Mouse (Mus musculus): ENCODE results near the gene Nxn. TPM values are rescaled to one million over a fixed set of nuclear protein-coding genes. Genes with fewer than 3 reads are reported as not detected.
A peak's percentile ranks its signal among the peaks of the same experiment; 100 is the strongest.

The Nxn gene
- total RNA-seq, 2 experiments from 2014 or later = 11.6 to 12.2 TPM

- no peak for TF ChIP-seq CTCF (conservative IDR thresholded peaks at IDR 0.05)
- Histone ChIP-seq H3K27ac (peak overlapping the region; percentile 72; the same call in 1 of the 2 replicates), H3K4me3 (peak overlapping the region; percentile 70)
- no peak for DNase-seq (ENCODE audit: low spot score in 2 of 2)
These were observed 1.2 kb downstream of the Nxn start for GRCm38 (mm10) chr11:76397650-76398311.

DNA sequence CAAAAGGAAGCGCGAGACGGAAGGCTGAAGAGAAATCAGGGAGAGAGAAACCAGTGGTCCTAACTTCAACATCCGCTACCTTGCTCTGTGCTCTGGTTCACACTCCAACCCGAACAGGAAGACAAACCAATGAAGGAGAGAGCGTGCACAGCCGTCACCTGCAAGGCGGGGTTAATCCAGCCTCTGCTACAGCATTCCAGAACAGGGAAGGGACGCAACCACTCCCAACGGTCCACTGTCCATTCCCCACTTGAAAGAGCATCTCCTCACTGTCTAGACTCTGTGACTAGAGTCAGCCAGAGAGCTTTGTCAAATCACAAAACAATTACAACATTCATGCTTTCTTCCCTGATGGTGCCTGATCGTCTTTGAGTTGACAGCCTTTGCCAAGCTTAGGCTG, 5.9 kb downstream of the Nxn start:
- DNase-seq (ENCODE audit: low spot score in 2 of 2) = no peak
- H3K4me3 ChIP-seq = no peak overlapping the region

DNA sequence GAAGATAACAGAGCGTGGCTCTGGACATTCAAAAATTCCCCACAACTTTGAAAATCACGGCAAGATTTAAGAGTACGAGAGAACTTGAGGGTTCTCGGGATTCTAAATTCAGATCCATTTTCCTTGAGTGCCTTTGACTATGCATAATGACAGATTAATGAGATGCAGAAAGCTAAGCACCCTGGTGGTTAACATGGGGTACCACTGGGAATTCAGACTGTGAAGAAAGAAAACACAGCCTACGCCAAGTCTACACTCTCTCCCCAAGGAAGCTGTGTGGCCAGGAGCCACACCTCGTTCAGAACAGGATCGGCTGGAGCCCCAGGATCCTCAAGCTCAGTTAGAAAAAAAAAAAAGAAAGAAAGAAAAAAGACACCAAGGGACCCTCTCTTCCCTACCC, 6.4 kb downstream of the Nxn start:
- TF ChIP-seq CTCF (conservative IDR thresholded peaks at IDR 0.05) = peak; percentile 59

More for the DNA sequence above, 5.9 kb downstream of the Nxn start:
- no peak for TF ChIP-seq CTCF (conservative IDR thresholded peaks at IDR 0.05)
- H3K27ac ChIP-seq = no peak overlapping the region

GRCm38 (mm10) chr11:76388711-76389110, 10.2 kb downstream of the Nxn start:
- TF ChIP-seq CTCF (conservative IDR thresholded peaks at IDR 0.05) = no peak
- H3K27ac ChIP-seq = no peak overlapping the region
- no peak for DNase-seq (ENCODE audit: low spot score in 2 of 2)
- no peak overlapping the region for H3K4me3 ChIP-seq

More for the DNA sequence above, 6.4 kb downstream of the Nxn start:
- DNase-seq (ENCODE audit: low spot score in 2 of 2) = no peak
- H3K4me3 ChIP-seq = no peak overlapping the region
- no peak overlapping the region for H3K27ac ChIP-seq

DNA sequence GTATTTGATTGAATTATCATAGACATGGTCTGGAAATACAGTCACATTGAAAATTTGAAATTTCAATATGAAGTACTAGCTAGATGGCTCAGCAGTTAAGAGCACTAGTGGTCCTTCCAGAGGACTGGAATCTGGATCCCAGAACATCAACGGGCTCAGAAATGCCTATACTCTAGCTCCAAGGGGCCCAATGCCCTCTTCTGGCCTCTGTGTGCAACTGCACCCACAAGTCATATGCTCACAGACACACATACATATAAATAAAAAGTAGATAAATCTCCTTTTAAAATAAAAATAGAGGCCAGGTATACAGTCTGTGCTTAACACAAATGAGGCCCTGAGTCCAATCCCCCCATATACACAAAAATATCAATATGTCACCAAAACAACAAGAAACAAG, 11.8 kb downstream of the Nxn start:
- DNase-seq (ENCODE audit: low spot score in 2 of 2) = no peak
- H3K27ac ChIP-seq = no peak overlapping the region
- peak; percentile 63 for TF ChIP-seq CTCF (conservative IDR thresholded peaks at IDR 0.05)
- H3K4me3 ChIP-seq = no peak overlapping the region

GRCm38 (mm10) chr11:76385746-76386145, 13.2 kb downstream of the Nxn start:
- H3K27ac ChIP-seq = 0 out of 2 replicates have a peak overlapping the region, but pooled peaks have one; percentile 46
- DNase-seq (ENCODE audit: low spot score in 2 of 2) = no peak
- H3K4me3 ChIP-seq = no peak overlapping the region
- no peak for TF ChIP-seq CTCF (conservative IDR thresholded peaks at IDR 0.05)

DNA sequence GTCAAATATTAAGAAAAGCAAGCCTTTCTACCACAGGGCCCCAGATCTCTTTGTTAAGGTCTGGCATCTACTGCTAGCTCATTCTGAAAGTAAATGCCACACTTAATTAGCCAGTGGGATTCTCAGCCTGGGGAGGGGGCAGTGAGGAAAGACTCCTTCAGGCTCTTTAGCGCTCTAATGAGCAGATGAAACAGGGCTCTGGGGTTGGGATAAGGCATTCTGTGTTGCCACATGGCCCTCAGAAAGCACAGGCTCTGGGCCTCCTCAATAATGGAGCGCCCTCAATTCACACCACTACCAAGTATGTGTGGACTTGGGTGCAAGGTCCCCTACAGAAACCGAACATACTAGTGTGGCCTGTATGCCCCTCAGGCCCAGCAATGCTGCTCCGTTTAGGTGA, 13.9 kb downstream of the Nxn start:
- Histone ChIP-seq H3K27ac (peak overlapping the region; percentile 46; the same call in 1 of the 2 replicates), H3K4me3 (no peak overlapping the region)
- DNase-seq (ENCODE audit: low spot score in 2 of 2) = no peak
- TF ChIP-seq CTCF (conservative IDR thresholded peaks at IDR 0.05) = no peak

- Histone ChIP-seq H3K27ac (peak overlapping the region; percentile 46; the same call in 1 of the 2 replicates), H3K4me3 (no peak overlapping the region)
- no peak for DNase-seq (ENCODE audit: low spot score in 2 of 2)
- no peak for TF ChIP-seq CTCF (conservative IDR thresholded peaks at IDR 0.05)
These were observed 14.6 kb downstream of the Nxn start for GRCm38 (mm10) chr11:76384307-76384706.

GRCm38 (mm10) chr11:76382711-76383324, 16.1 kb downstream of the Nxn start:
- Histone ChIP-seq H3K27ac (no peak overlapping the region), H3K4me3 (no peak overlapping the region)
- DNase-seq (ENCODE audit: low spot score in 2 of 2) = no peak
- TF ChIP-seq CTCF (conservative IDR thresholded peaks at IDR 0.05) = no peak

GRCm38 (mm10) chr11:76381201-76381885, 17.6 kb downstream of the Nxn start:
- Histone ChIP-seq H3K4me3 (no peak overlapping the region), H3K27ac (no peak overlapping the region)
- TF ChIP-seq CTCF (conservative IDR thresholded peaks at IDR 0.05) = no peak
- DNase-seq (ENCODE audit: low spot score in 2 of 2) = no peak

GRCm38 (mm10) chr11:76379921-76380544, 18.9 kb downstream of the Nxn start:
- DNase-seq (ENCODE audit: low spot score in 2 of 2) = no peak
- no peak for TF ChIP-seq CTCF (conservative IDR thresholded peaks at IDR 0.05)
- Histone ChIP-seq H3K4me3 (no peak overlapping the region), H3K27ac (peak overlapping the region; percentile 0; the same call in 1 of the 2 replicates)

DNA sequence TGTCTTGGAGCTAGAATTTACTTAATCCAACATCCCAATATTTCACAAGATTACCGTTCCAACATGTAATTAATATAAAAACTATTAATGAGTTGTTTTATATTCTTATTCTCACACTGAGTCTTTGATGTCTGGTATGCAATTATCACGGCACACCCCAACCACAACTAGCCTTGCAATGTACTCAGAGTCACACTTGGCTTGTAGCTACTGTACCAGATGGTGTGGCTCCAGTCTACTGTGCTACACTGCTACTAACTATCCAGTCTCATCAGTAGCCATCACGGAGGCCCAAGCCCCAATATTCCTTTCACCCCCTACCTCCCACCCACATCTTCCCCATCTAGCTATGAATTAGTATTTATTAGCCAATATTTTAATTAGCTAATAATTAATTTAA, 22.5 kb downstream of the Nxn start:
- Histone ChIP-seq H3K27ac (no peak overlapping the region), H3K4me3 (no peak overlapping the region)
- TF ChIP-seq CTCF (conservative IDR thresholded peaks at IDR 0.05) = no peak
- DNase-seq (ENCODE audit: low spot score in 2 of 2) = no peak
